Mouse (Mus musculus): ENCODE data around the gene Themis3.

- TF ChIP-seq GATA1 (IDR thresholded peaks at IDR 0.05; ENCODE audit: borderline replicate concordance, low read length) (no peak), FLI1 (IDR thresholded peaks at IDR 0.05; ENCODE audit: low read length) (no peak)
Measured at GRCm38 (mm10) chr17:66512202-66512956, 82.0 kb downstream of the Themis3 start.

Data from megakaryocyte, embryonic 14.5 days (primary cell).